Mouse (Mus musculus): ENCODE results near the gene 1700018B08Rik. TPM values are rescaled to one million over a fixed set of nuclear protein-coding genes. Genes with fewer than 3 reads are reported as not detected.

1700018B08Rik gene
- polyA plus RNA-seq, 2 experiments: not detected

- 10% methylated on average over 2 of the region's 2 CpGs for WGBS (ENCODE audit: insufficient replicate concordance)
- peak overlapping the region; percentile 57 for H3K9ac ChIP-seq (replicated peaks)
- no peaks in the 10 kb centered on the region for H3K9me3 ChIP-seq (ENCODE audit: control insufficient read depth, low read length)
- no peaks in the 10 kb centered on the region for H3K27me3 ChIP-seq (ENCODE audit: control insufficient read depth, insufficient read depth, low read length)
- peak overlapping the region in 1 of 2 experiments; percentile 19; a peak in 1 of 4 replicates for H3K4me3 ChIP-seq (ENCODE audit: insufficient read depth in 1 of 2, low read depth in 2 of 2, low read length in 2 of 2)
- H3K36me3 ChIP-seq (replicated peaks; ENCODE audit: control insufficient read depth, insufficient read depth, low read depth): peaks cover 11% of the 10 kb centered on the region
- ATAC-seq (ENCODE audit: insufficient read depth) (peak; percentile 9; the same call in 1 of the 2 replicates), DNase-seq (ENCODE audit: low read depth in 3 of 3, low spot score in 3 of 3) (peak in 2 of 3 experiments; percentile 58 to 68)
- no peak for TF ChIP-seq CTCF (IDR thresholded peaks at IDR 0.05; ENCODE audit: low read depth)
- no peak for TF ChIP-seq EP300 (IDR thresholded peaks at IDR 0.05; ENCODE audit: low read depth)
- peak overlapping the region; percentile 67 for H3K4me2 ChIP-seq (ENCODE audit: low read depth)
- peaks cover 43 to 56% of the 10 kb centered on the region in 2 experiments for H3K4me1 ChIP-seq (replicated peaks; ENCODE audit: control insufficient read depth in 2 of 2, insufficient read depth in 2 of 2, low read length in 1 of 2)
- peak overlapping the region; percentile 98 for H3K27ac ChIP-seq
Observed at GRCm38 (mm10) chr8:121589205-121589726, 45.1 kb upstream of the 1700018B08Rik start.

DNA sequence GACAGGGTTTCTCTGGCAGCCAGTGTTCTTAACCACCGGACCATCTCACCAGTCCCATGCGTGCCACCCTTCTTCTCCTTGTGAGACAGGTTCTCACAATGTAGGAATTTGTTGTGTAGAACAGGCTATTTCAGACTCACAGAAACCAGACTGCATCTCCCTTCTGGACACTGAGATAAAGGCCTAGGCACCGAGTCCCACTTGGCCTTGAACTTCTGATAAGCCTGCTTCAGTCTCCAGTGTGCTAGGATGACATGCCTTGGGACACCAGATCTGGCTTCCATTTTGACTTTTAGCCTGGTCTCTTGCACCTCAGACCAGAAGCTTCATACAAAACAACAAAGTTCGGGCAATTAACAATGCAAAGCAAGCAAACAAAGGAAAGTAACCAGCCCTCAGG lies 44.6 kb upstream of the 1700018B08Rik start:
- H3K36me3 ChIP-seq (replicated peaks; ENCODE audit: control insufficient read depth, insufficient read depth, low read depth): peaks cover 7% of the 10 kb centered on the region; the same call in 1 of the 2 replicates
- H3K4me1 ChIP-seq (replicated peaks; ENCODE audit: control insufficient read depth in 2 of 2, insufficient read depth in 2 of 2, low read length in 1 of 2): peaks cover 43 to 56% of the 10 kb centered on the region in 2 experiments
- 15% methylated on average over 4 of the region's 4 CpGs for WGBS (ENCODE audit: insufficient replicate concordance)
- no peaks in the 10 kb centered on the region for H3K9me3 ChIP-seq (ENCODE audit: control insufficient read depth, low read length)
- peak; percentile 59 for ATAC-seq (ENCODE audit: insufficient read depth)
- H3K9ac ChIP-seq (replicated peaks): peak overlapping the region; percentile 57
- no peaks in the 10 kb centered on the region for H3K27me3 ChIP-seq (ENCODE audit: control insufficient read depth, insufficient read depth, low read length)
- DNase-seq (ENCODE audit: low read depth in 3 of 3, low spot score in 3 of 3): peak; percentile 87 to 90 (median 87)
- TF ChIP-seq CTCF (IDR thresholded peaks at IDR 0.05; ENCODE audit: low read depth) (no peak), EP300 (IDR thresholded peaks at IDR 0.05; ENCODE audit: low read depth) (peak; percentile 91)
- peak overlapping the region; percentile 67 for H3K4me2 ChIP-seq (ENCODE audit: low read depth)
- H3K27ac ChIP-seq: peak overlapping the region; percentile 98
- peak overlapping the region in 1 of 2 experiments; percentile 19; a peak in 1 of 4 replicates for H3K4me3 ChIP-seq (ENCODE audit: insufficient read depth in 1 of 2, low read depth in 2 of 2, low read length in 2 of 2)

GRCm38 (mm10) chr8:121585159-121585825 lies 41.2 kb upstream of the 1700018B08Rik start:
- peak overlapping the region; percentile 82 for H3K4me2 ChIP-seq (ENCODE audit: low read depth)
- peak overlapping the region; percentile 91 for H3K9ac ChIP-seq (replicated peaks)
- peaks cover 42 to 43% of the 10 kb centered on the region in 2 experiments for H3K4me1 ChIP-seq (replicated peaks; ENCODE audit: control insufficient read depth in 2 of 2, insufficient read depth in 2 of 2, low read length in 1 of 2)
- H3K27me3 ChIP-seq (ENCODE audit: control insufficient read depth, insufficient read depth, low read length): no peaks in the 10 kb centered on the region
- no peaks in the 10 kb centered on the region for H3K9me3 ChIP-seq (ENCODE audit: control insufficient read depth, low read length)
- peak; percentile 55 for TF ChIP-seq EP300 (IDR thresholded peaks at IDR 0.05; ENCODE audit: low read depth)
- TF ChIP-seq CTCF (IDR thresholded peaks at IDR 0.05; ENCODE audit: low read depth): no peak
- DNase-seq (ENCODE audit: low read depth in 3 of 3, low spot score in 3 of 3) (peak; percentile 97 to 99 (median 98)), ATAC-seq (ENCODE audit: insufficient read depth) (peak; percentile 84)
- peak overlapping the region; percentile 71 to 94 for H3K4me3 ChIP-seq (ENCODE audit: insufficient read depth in 1 of 2, low read depth in 2 of 2, low read length in 2 of 2)
- H3K27ac ChIP-seq: peak overlapping the region; percentile 84
- H3K36me3 ChIP-seq (replicated peaks; ENCODE audit: control insufficient read depth, insufficient read depth, low read depth): no peaks in the 10 kb centered on the region
- WGBS (ENCODE audit: insufficient replicate concordance): 1% methylated on average over 47 of the region's 47 CpGs

DNA sequence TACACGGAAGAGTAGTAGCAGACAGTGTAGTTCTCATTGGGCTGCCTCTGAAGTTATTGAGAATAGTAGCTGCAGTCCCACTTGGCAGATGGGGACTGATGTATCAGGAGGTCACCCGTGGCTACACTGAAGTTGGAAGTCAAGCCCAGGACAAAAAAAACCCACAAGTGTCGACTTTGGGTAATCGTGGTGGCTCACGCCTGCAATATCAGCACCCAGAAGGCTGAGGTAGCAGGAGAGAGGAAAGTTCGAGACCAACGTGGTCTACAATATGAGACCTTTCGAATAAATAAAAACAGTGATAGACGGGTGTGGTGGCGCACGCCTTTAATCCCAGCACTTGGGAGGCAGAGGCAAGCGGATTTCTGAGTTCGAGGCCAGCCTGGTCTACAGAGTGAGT lies 40.6 kb upstream of the 1700018B08Rik start:
- peaks cover 38 to 41% of the 10 kb centered on the region in 2 experiments for H3K4me1 ChIP-seq (replicated peaks; ENCODE audit: control insufficient read depth in 2 of 2, insufficient read depth in 2 of 2, low read length in 1 of 2)
- H3K4me3 ChIP-seq (ENCODE audit: insufficient read depth in 1 of 2, low read depth in 2 of 2, low read length in 2 of 2): peak overlapping the region; percentile 71 to 94
- H3K36me3 ChIP-seq (replicated peaks; ENCODE audit: control insufficient read depth, insufficient read depth, low read depth): no peaks in the 10 kb centered on the region
- peak overlapping the region; percentile 91 for H3K9ac ChIP-seq (replicated peaks)
- peak; percentile 2; the same call in 1 of the 2 replicates for ATAC-seq (ENCODE audit: insufficient read depth)
- H3K4me2 ChIP-seq (ENCODE audit: low read depth): peak overlapping the region; percentile 82
- DNase-seq (ENCODE audit: low read depth in 3 of 3, low spot score in 3 of 3): no peak
- WGBS (ENCODE audit: insufficient replicate concordance): 31% methylated on average over 13 of the region's 13 CpGs
- no peaks in the 10 kb centered on the region for H3K27me3 ChIP-seq (ENCODE audit: control insufficient read depth, insufficient read depth, low read length)
- H3K9me3 ChIP-seq (ENCODE audit: control insufficient read depth, low read length): no peaks in the 10 kb centered on the region
- H3K27ac ChIP-seq: peak overlapping the region; percentile 84
- TF ChIP-seq CTCF (IDR thresholded peaks at IDR 0.05; ENCODE audit: low read depth): no peak
- TF ChIP-seq EP300 (IDR thresholded peaks at IDR 0.05; ENCODE audit: low read depth): no peak

GRCm38 (mm10) chr8:121583653-121584052 lies 39.5 kb upstream of the 1700018B08Rik start:
- Histone ChIP-seq H3K4me3 (ENCODE audit: insufficient read depth in 1 of 2, low read depth in 2 of 2, low read length in 2 of 2) (no peak overlapping the region), H3K9ac (replicated peaks) (no peak overlapping the region), H3K4me2 (ENCODE audit: low read depth) (no peak overlapping the region), H3K9me3 (ENCODE audit: control insufficient read depth, low read length) (no peaks in the 10 kb centered on the region), H3K27ac (no peak overlapping the region), H3K4me1 (replicated peaks; ENCODE audit: control insufficient read depth in 2 of 2, insufficient read depth in 2 of 2, low read length in 1 of 2) (peaks cover 31% of the 10 kb centered on the region in 2 experiments), H3K27me3 (ENCODE audit: control insufficient read depth, insufficient read depth, low read length) (no peaks in the 10 kb centered on the region), H3K36me3 (replicated peaks; ENCODE audit: control insufficient read depth, insufficient read depth, low read depth) (no peaks in the 10 kb centered on the region)
- WGBS (ENCODE audit: insufficient replicate concordance): 47% methylated on average over 8 of the region's 8 CpGs
- TF ChIP-seq EP300 (IDR thresholded peaks at IDR 0.05; ENCODE audit: low read depth): no peak
- TF ChIP-seq CTCF (IDR thresholded peaks at IDR 0.05; ENCODE audit: low read depth): no peak
- DNase-seq (ENCODE audit: low read depth in 3 of 3, low spot score in 3 of 3) (no peak), ATAC-seq (ENCODE audit: insufficient read depth) (no peak)

Measured in liver, embryonic 14.5 days (tissue).